Mouse (Mus musculus): Measurements from ENCODE around the gene Etv5. TPM values are rescaled to one million over a fixed set of nuclear protein-coding genes. Genes with fewer than 3 reads are reported as not detected.

The Etv5 gene
- polyA plus RNA-seq, 1 experiment from 2014 or later, result 9.5 TPM

DNA sequence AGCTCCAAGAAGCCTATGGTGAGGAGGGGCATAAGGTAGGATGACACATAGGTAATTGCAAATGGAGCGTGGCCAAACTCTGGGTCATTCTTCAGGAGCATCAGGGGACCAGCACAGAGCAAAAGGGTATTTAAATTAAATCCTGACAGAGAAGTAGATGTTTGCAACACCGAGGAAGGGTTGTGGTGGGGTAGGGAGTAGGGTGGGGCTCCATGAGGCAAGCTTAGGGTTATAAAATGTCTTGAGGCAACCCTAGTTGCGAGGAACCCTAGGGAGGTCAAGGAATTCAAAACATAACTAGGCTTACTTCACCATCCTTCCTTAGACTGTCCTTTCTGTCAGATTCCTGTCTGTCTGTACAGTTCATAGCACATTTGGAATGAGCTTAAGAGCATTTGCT is 85.9 kb downstream of the Etv5 start:
- Histone ChIP-seq H3K4me3 (replicated peaks) (no peak overlapping the region), H3K4me1 (replicated peaks) (no peaks in the 10 kb centered on the region), H3K9me3 (no peaks in the 10 kb centered on the region), H3K9ac (replicated peaks) (no peak overlapping the region), H3K36me3 (no peaks in the 10 kb centered on the region), H3K27me3 (no peaks in the 10 kb centered on the region), H3K4me2 (replicated peaks) (no peak overlapping the region), H3K27ac (no peak overlapping the region)
- WGBS, result 81% methylated on average over 3 of the region's 3 CpGs
- ATAC-seq, result no peak

DNA sequence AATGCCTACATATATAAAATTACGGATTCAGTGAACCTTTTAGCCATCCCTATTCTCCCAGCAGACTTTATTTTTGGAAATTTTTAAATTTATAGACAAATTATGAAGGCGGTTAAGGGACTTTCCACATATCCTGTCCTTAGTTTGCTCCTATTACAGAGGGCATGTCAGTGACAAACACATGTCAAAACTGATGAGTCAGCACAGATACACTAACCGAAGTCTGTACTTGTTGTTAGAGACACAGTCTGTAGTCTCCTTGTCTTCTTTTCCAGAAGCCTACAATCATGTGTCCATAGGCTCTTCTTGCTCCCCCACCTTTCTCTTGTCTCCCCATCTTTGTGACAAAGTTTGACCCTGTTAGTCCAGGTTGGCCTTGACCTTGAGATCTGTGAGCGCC is 88.3 kb downstream of the Etv5 start:
- Histone ChIP-seq H3K4me1 (replicated peaks) (no peaks in the 10 kb centered on the region), H3K27me3 (no peaks in the 10 kb centered on the region), H3K4me3 (replicated peaks) (no peak overlapping the region), H3K27ac (no peak overlapping the region), H3K36me3 (no peaks in the 10 kb centered on the region), H3K9me3 (no peaks in the 10 kb centered on the region), H3K4me2 (replicated peaks) (no peak overlapping the region), H3K9ac (replicated peaks) (no peak overlapping the region)
- no peak for ATAC-seq
- 98% methylated on average over 4 of the region's 4 CpGs for WGBS

DNA sequence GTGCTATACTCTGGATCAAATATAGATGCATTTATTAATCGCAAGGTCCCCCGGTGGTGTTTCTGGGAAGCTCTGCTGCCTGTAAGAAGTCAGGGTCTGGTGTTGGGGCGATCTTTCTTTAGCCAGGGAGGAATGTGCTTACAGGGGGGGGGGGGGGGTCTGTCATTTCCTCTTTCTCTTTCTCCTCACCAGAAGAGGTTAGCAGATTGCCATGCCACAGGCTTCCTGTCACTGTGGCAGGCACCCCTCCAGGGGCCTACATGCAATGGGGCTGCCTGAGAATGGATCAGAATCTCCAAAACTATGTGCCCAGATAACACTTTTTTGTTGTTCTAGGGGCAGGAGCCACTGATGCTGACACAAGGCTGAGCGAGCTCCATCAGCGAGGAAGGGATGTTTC is 89.7 kb downstream of the Etv5 start:
- Histone ChIP-seq H3K27me3 (no peaks in the 10 kb centered on the region), H3K9ac (replicated peaks) (no peak overlapping the region), H3K36me3 (no peaks in the 10 kb centered on the region), H3K4me2 (replicated peaks) (no peak overlapping the region), H3K9me3 (no peaks in the 10 kb centered on the region), H3K4me1 (replicated peaks) (no peaks in the 10 kb centered on the region), H3K4me3 (replicated peaks) (no peak overlapping the region), H3K27ac (no peak overlapping the region)
- ATAC-seq, result no peak
- WGBS, result 93% methylated on average over 5 of the region's 5 CpGs

DNA sequence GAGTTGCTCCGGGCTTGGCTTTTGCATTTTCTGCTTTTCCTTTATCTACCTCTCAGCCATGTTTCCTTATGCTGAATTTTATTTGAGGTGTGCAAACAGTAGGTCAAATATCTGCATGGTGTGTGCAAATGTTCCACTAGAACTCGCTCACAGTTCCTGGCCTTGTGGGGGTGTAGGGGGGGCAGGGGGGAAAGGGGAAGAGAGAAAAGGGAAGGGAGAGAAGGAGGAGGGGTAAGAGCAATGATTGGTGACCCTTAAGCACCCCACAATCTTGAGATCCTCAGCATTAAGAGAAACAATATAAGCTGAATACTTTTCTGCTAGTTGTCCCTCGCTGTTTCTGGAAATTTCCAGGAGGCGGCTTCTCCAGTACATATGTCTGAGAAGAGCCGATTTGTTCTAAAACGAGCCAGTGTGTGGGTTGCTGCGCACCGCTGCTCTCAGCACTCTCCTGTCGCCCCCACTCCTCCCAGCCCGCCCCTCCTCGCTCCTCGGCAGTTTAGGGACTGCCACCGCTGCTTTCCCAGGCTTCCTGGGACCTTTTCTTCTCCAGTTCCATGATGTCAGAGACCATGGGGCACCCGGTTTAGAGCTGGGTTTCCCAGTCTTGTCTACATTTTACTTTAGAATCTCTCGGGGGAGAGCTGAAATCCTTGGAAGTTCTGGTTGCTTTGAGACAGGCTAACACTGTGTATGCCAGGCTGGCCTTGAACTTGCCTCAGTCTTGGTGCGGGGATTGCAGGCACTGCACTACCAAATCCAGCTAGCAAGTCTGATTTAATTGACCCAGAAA is 90.8 kb downstream of the Etv5 start:
- Histone ChIP-seq H3K4me1 (replicated peaks) (no peaks in the 10 kb centered on the region), H3K9ac (replicated peaks) (no peak overlapping the region), H3K9me3 (no peaks in the 10 kb centered on the region), H3K4me3 (replicated peaks) (no peak overlapping the region), H3K27ac (no peak overlapping the region), H3K36me3 (no peaks in the 10 kb centered on the region), H3K4me2 (replicated peaks) (no peak overlapping the region), H3K27me3 (no peaks in the 10 kb centered on the region)
- WGBS, result 33% methylated on average over 16 of the region's 16 CpGs
- no peak for ATAC-seq

- no peaks in the 10 kb centered on the region for H3K36me3 ChIP-seq
- H3K27me3 ChIP-seq, result no peaks in the 10 kb centered on the region
- no peak overlapping the region for H3K4me3 ChIP-seq (replicated peaks)
- H3K4me1 ChIP-seq (replicated peaks), result no peaks in the 10 kb centered on the region
- no peak overlapping the region for H3K9ac ChIP-seq (replicated peaks)
- ATAC-seq, result no peak
- no peak overlapping the region for H3K4me2 ChIP-seq (replicated peaks)
- no peak overlapping the region for H3K27ac ChIP-seq
- H3K9me3 ChIP-seq, result no peaks in the 10 kb centered on the region
- WGBS, result 68% methylated on average over 4 of the region's 4 CpGs
Measured at GRCm38 (mm10) chr16:22348014-22348413, 91.5 kb downstream of the Etv5 start.

GRCm38 (mm10) chr16:22341236-22341671 is 98.3 kb downstream of the Etv5 start:
- Histone ChIP-seq H3K27ac (no peak overlapping the region), H3K4me2 (replicated peaks) (no peak overlapping the region), H3K9ac (replicated peaks) (no peak overlapping the region), H3K4me3 (replicated peaks) (no peak overlapping the region), H3K9me3 (no peaks in the 10 kb centered on the region), H3K27me3 (no peaks in the 10 kb centered on the region), H3K4me1 (replicated peaks) (no peaks in the 10 kb centered on the region), H3K36me3 (no peaks in the 10 kb centered on the region)
- no peak for ATAC-seq
- WGBS, result 85% methylated on average over 4 of the region's 4 CpGs

- Histone ChIP-seq H3K9me3 (peaks cover 11% of the 10 kb centered on the region; the same call in 1 of the 2 replicates), H3K36me3 (no peaks in the 10 kb centered on the region), H3K27ac (no peak overlapping the region), H3K27me3 (no peaks in the 10 kb centered on the region), H3K4me1 (replicated peaks) (no peaks in the 10 kb centered on the region), H3K9ac (replicated peaks) (no peak overlapping the region), H3K4me2 (replicated peaks) (no peak overlapping the region), H3K4me3 (replicated peaks) (no peak overlapping the region)
- 82% methylated on average over 3 of the region's 3 CpGs for WGBS
- no peak for ATAC-seq
Measured at GRCm38 (mm10) chr16:22335781-22336180, 103.7 kb downstream of the Etv5 start.

Other genes starting within 250 kb of the Etv5 start
- 341 and 356 TPM in 2 replicates for gene Tra2b, start 173.7 kb downstream of the Etv5 start, polyA plus RNA-seq (2015; fragmentation: Nextera tagmentation; extraction: Ambion mirVana)
- gene Dgkg, start 217.5 kb upstream of the Etv5 start, polyA plus RNA-seq (2015; fragmentation: Nextera tagmentation; extraction: Ambion mirVana), result 0.30 and 0.46 TPM in 2 replicates

Data from midbrain, embryonic 13.5 days (tissue).